Mouse (Mus musculus): ENCODE measurements around the gene Gdpd3. TPM values are rescaled to one million over a fixed set of nuclear protein-coding genes. Genes with fewer than 3 reads are reported as not detected.
A peak's percentile ranks its signal among the peaks of the same experiment; 100 is the strongest.

Gene Gdpd3
- polyA plus RNA-seq, 2 experiments from 2014 or later = 144 to 253 TPM

- no peak for ATAC-seq
Measured at GRCm38 (mm10) chr7:126808703-126809455, 42.7 kb downstream of the Gdpd3 start.

GRCm38 (mm10) chr7:126809723-126810369 lies 43.7 kb downstream of the Gdpd3 start:
- ATAC-seq = no peak

GRCm38 (mm10) chr7:126815726-126816222 lies 49.6 kb downstream of the Gdpd3 start:
- no peak for ATAC-seq

- ATAC-seq = no peak
Measured at GRCm38 (mm10) chr7:126816494-126816893, 50.4 kb downstream of the Gdpd3 start.

- ATAC-seq = no peak
Measured at GRCm38 (mm10) chr7:126817595-126817994, 51.5 kb downstream of the Gdpd3 start.

GRCm38 (mm10) chr7:126818818-126819217 lies 52.7 kb downstream of the Gdpd3 start:
- ATAC-seq = no peak

- peak; percentile 54 for ATAC-seq
Measured at GRCm38 (mm10) chr7:126821835-126822511, 55.8 kb downstream of the Gdpd3 start.

- ATAC-seq = no peak
Measured at GRCm38 (mm10) chr7:126822741-126823140, 56.6 kb downstream of the Gdpd3 start.

GRCm38 (mm10) chr7:126823202-126823711 lies 57.1 kb downstream of the Gdpd3 start:
- no peak for ATAC-seq

GRCm38 (mm10) chr7:126823940-126824339 lies 57.8 kb downstream of the Gdpd3 start:
- ATAC-seq = no peak

Other genes with a start within 250 kb of the Gdpd3 start
- 100 to 1,000 TPM; 207 to 260 TPM for gene Eif3c, start 199.9 kb upstream of the Gdpd3 start, polyA plus RNA-seq (2017; shearing (Covaris generic))
- gene Apobr, start 181.4 kb upstream of the Gdpd3 start, polyA plus RNA-seq (2017; shearing (Covaris generic)) = under 1 TPM; 0.80 to 0.98 TPM
- gene Cln3, start 180.5 kb upstream of the Gdpd3 start, polyA plus RNA-seq (2017; shearing (Covaris generic)) = 10 to 100 TPM; 42.7 to 46.2 TPM
- gene Il27, start 171.4 kb upstream of the Gdpd3 start, polyA plus RNA-seq (2017; shearing (Covaris generic)) = not detected
- under 1 TPM in 1 of 2 experiments, not detected in 1; 0.54 TPM for gene Nupr1, start 135.5 kb upstream of the Gdpd3 start, polyA plus RNA-seq (2017; shearing (Covaris generic))
- gene Sgf29, start 117.0 kb upstream of the Gdpd3 start, polyA plus RNA-seq (2017; shearing (Covaris generic)) = 100 to 1,000 TPM in 1 of 2 experiments, 10 to 100 TPM in 1; 73.9 to 103 TPM
- gene Sult1a1, start 89.9 kb upstream of the Gdpd3 start, polyA plus RNA-seq (2017; shearing (Covaris generic)) = under 1 TPM in 1 of 2 experiments, not detected in 1; 0.42 TPM
- gene Bola2, start 70.9 kb upstream of the Gdpd3 start, polyA plus RNA-seq (2017; shearing (Covaris generic)) = 100 to 1,000 TPM in 1 of 2 experiments, 10 to 100 TPM in 1; 90.0 to 201 TPM
- 10 to 100 TPM in 1 of 2 experiments, 1 to 10 TPM in 1; 9.7 to 10.0 TPM for gene Slx1b, start 70.5 kb upstream of the Gdpd3 start, polyA plus RNA-seq (2017; shearing (Covaris generic))
- 1,000 to 10,000 TPM; 2,153 to 2,681 TPM for gene Coro1a, start 58.5 kb upstream of the Gdpd3 start, polyA plus RNA-seq (2017; shearing (Covaris generic))
- 10 to 100 TPM; 12.7 to 22.3 TPM for gene Mapk3, start 6.7 kb upstream of the Gdpd3 start, polyA plus RNA-seq (2017; shearing (Covaris generic))
- gene Ypel3, start 10.6 kb downstream of the Gdpd3 start, polyA plus RNA-seq (2017; shearing (Covaris generic)) = 100 to 1,000 TPM; 101 to 105 TPM
- gene Tbx6, start 15.1 kb downstream of the Gdpd3 start, polyA plus RNA-seq (2017; shearing (Covaris generic)) = 1 to 10 TPM; 2.7 to 2.8 TPM
- gene Ppp4c, start 26.2 kb downstream of the Gdpd3 start, polyA plus RNA-seq (2017; shearing (Covaris generic)) = 100 to 1,000 TPM; 133 to 149 TPM
- not detected for gene Fam57b, start 31.3 kb downstream of the Gdpd3 start, polyA plus RNA-seq (2017; shearing (Covaris generic))
- gene 4930451I11Rik, start 65.3 kb downstream of the Gdpd3 start, polyA plus RNA-seq (2017; shearing (Covaris generic)) = not detected
- gene Doc2a, start 81.1 kb downstream of the Gdpd3 start, polyA plus RNA-seq (2017; shearing (Covaris generic)) = not detected
- gene Hirip3, start 95.6 kb downstream of the Gdpd3 start, polyA plus RNA-seq (2017; shearing (Covaris generic)) = 10 to 100 TPM; 10.5 to 18.4 TPM
- gene Ino80e, start 96.0 kb downstream of the Gdpd3 start, polyA plus RNA-seq (2017; shearing (Covaris generic)) = 10 to 100 TPM; 54.8 to 82.2 TPM
- 10 to 100 TPM; 16.8 to 19.5 TPM for gene Taok2, start 118.4 kb downstream of the Gdpd3 start, polyA plus RNA-seq (2017; shearing (Covaris generic))
- 10 to 100 TPM; 43.7 to 56.1 TPM for gene Tmem219, start 156.6 kb downstream of the Gdpd3 start, polyA plus RNA-seq (2017; shearing (Covaris generic))
- gene Kctd13, start 162.5 kb downstream of the Gdpd3 start, polyA plus RNA-seq (2017; shearing (Covaris generic)) = 1 to 10 TPM; 7.7 to 8.4 TPM
- under 1 TPM in 1 of 2 experiments, not detected in 1; 0.46 TPM for gene Asphd1, start 183.2 kb downstream of the Gdpd3 start, polyA plus RNA-seq (2017; shearing (Covaris generic))
- under 1 TPM; 0.17 to 0.58 TPM for gene Sez6l2, start 184.2 kb downstream of the Gdpd3 start, polyA plus RNA-seq (2017; shearing (Covaris generic))
- gene Cdipt, start 209.6 kb downstream of the Gdpd3 start, polyA plus RNA-seq (2017; shearing (Covaris generic)) = 100 to 1,000 TPM; 119 to 136 TPM
- gene Cdiptos, start 209.8 kb downstream of the Gdpd3 start, polyA plus RNA-seq (2017; shearing (Covaris generic)) = 1 to 10 TPM in 1 of 2 experiments, under 1 TPM in 1; 0.37 to 1.5 TPM
- 10 to 100 TPM; 12.5 to 18.3 TPM for gene Mvp, start 248.3 kb downstream of the Gdpd3 start, polyA plus RNA-seq (2017; shearing (Covaris generic))

All from activated CD4-positive, CD25-positive, alpha-beta regulatory T cell, adult 4 months (primary cell).